Mouse (Mus musculus) spleen, adult 10 weeks (tissue): ENCODE data around the gene Cox8c. TPM values are rescaled to one million over a fixed set of nuclear protein-coding genes. Genes with fewer than 3 reads are reported as not detected.

ENCODE experiments used
- polyA plus RNA-seq: library from polyadenylated mRNA; stranded (reverse); fragments of 350-450 nt; fragmentation: Illumina TruSeq; extraction: RNeasy Lipid Tissue Mini Kit (QIAGEN cat#74804); gene quantifications from one replicate; pipeline ENCODE4 v1.2.3, GENCODE M21; 2015; ENCODE audit warnings: low replicate concordance; ENCODE audit not compliant: insufficient read depth

Cox8c gene
- polyA plus RNA-seq, result not detected

GRCm38 (mm10) chr12:102899091-102899490, at the start of gene Cox8c:
Gene Cox8c, plus strand, starts transcription at chr12:102899316.

DNA sequence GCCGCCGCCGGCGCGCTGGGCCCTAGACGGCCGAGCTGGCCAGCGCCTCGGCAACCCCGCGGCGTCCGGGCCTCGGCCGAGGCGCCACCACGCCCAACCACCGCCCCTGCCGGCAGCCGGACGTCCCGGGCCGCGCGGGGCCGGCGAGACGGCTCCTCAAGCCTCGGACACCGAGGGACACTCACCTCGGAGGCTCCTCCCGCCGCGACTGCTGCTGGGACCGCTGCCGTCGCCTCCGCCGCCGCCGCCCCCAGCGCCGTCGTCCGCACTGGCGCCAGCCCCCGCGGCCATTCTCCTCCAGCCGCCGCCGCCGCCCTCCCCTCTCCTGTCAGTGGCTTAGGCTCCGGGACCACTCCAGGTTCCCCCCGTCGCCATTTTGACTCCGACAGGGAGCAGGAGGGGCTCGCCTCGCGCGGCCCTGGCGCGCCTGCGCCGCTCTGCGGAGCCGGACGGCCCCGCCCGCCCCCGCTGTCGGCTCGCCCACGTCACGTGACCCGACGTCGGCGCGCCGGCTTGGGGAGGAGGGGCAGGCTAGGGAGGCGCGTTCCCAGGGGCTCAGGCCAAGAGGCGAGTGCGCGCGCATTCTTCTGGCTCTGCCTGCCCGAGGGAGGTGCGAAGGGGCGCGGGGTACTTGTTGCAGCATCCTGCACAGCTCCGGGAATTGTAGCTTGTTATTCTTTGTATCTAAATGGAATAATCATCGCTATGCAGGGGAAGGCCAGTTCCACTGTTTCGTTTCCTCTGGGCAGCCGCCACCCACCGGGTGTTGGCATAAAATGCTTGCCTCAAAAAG, 20.9 kb upstream of the Cox8c start, which contains the start of gene Btbd7:
Gene Btbd7 (minus strand): TSS at position 441 of the 793 bp plus-strand sequence.

GRCm38 (mm10) chr12:102948778-102949394, 49.8 kb downstream of the Cox8c start, which contains the start of gene Unc79:
Gene Unc79, plus strand, starts transcription at chr12:102948859.

Other genes with a start within 250 kb of the Cox8c start
- gene Itpk1, start 194.4 kb upstream of the Cox8c start, polyA plus RNA-seq, result 11.1 TPM
- gene Moap1, start 155.7 kb upstream of the Cox8c start, polyA plus RNA-seq, result 5.1 TPM
- gene Tmem251, start 155.6 kb upstream of the Cox8c start, polyA plus RNA-seq, result 13.5 TPM
- gene Gm28051, start 141.6 kb upstream of the Cox8c start, polyA plus RNA-seq, result not detected
- 20.0 TPM for gene Gon7, start 141.5 kb upstream of the Cox8c start, polyA plus RNA-seq
- gene Ubr7, start 141.3 kb upstream of the Cox8c start, polyA plus RNA-seq, result 33.0 TPM
- 6.5 TPM for gene Gm20604, start 140.6 kb upstream of the Cox8c start, polyA plus RNA-seq
- gene Btbd7, start 20.8 kb upstream of the Cox8c start, polyA plus RNA-seq, result 29.5 TPM
- gene Unc79, start 49.5 kb downstream of the Cox8c start, polyA plus RNA-seq, result 0.14 TPM